Mouse (Mus musculus): ENCODE data around the gene Nenf. TPM values are rescaled to one million over a fixed set of nuclear protein-coding genes. Genes with fewer than 3 reads are reported as not detected.

Gene Nenf
- total RNA-seq, 2 experiments from 2014 or later = 0.60 to 21.5 TPM

DNA sequence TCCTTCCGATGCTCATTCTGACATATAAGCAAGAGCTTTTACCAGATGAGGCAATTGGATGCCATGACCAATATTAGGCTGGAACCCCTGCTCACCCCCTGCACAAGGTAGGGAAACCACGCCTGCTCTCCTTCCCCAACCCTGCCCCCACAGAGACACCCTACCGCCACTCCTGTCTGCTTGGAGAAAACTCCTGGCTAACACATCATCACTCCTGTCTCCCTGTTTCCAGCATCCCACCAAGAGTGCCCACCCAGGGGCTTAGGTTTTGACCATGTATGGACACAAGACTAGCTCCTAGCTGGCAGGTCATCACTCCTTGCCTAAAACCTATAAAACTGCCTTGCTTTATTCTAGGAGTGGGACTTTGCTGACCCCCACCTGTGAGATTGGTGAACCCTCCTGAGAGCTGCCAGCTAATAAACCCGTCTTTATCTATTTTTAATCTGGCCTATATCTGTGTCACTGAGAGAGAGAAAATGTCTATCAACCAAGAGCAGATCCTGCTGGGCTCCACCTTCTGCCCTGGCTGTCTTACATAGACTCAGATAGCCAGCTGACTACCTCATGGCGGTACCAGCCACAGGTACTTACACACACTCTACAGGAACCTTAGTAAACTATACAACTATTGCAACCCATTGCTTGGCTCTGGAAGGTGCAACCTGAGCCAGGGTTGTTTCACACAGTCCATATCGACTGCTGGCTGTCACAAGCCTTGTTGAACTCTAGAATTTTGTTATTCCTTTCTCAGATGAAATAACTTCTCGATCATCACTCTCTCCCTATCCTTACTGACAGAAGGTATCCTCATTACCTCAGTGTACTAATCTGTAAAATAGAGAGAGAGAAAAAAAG is 7.0 kb upstream of the Nenf start:
- ATAC-seq (replicated peaks; ENCODE audit: low FRiP score, poor library complexity, severe bottlenecking) = peak; percentile 60

DNA sequence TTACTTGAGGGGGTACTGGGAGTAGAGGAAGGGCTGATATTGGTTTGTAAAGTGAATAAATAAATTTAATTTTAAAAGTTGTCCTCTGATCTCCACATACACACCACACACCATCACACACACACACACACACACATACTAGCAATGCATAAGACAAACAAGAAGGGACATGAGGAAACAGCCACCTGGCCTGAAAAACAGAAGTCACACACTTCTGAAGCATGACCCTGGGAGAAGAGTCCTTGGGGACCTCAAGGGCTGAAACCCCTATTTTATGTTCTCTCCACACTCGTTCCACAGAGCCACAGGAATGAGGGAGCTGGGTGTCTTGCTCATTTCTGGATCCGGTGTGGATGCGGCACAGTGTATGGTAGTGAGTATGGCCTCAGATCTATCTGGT is 5.4 kb upstream of the Nenf start:
- no peak for ATAC-seq (replicated peaks; ENCODE audit: low FRiP score, poor library complexity, severe bottlenecking)

- 0 out of 2 replicates have a peak, but pooled peaks have one; percentile 25 for ATAC-seq (replicated peaks; ENCODE audit: low FRiP score, poor library complexity, severe bottlenecking)
These were observed 692 bp upstream of the Nenf start for GRCm38 (mm10) chr1:191318686-191319085.

DNA sequence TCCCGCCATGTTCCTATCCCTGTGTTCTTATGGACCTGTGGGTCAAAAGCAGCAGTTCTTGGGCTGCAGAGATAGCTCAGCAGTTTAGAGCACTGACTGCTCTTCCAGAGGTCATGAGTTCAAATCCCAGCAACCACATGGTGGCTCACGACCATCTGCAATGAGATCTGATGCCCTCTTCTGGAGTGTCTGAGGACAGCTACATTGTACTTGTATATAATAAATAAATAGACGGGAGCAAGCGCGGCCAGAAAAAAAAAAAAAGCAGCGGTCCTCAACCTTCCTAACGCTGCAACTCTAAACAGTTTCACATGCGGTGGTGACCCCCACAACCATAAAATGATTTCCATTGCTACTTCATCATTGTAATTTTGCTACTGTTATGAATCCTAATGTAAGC is 1.2 kb downstream of the Nenf start:
- ATAC-seq (replicated peaks; ENCODE audit: low FRiP score, poor library complexity, severe bottlenecking) = no peak

GRCm38 (mm10) chr1:191313926-191314325 is 4.1 kb downstream of the Nenf start:
- ATAC-seq (replicated peaks; ENCODE audit: low FRiP score, poor library complexity, severe bottlenecking) = no peak

- ATAC-seq (replicated peaks; ENCODE audit: low FRiP score, poor library complexity, severe bottlenecking) = no peak
These were observed 4.8 kb downstream of the Nenf start for GRCm38 (mm10) chr1:191313158-191313557.

DNA sequence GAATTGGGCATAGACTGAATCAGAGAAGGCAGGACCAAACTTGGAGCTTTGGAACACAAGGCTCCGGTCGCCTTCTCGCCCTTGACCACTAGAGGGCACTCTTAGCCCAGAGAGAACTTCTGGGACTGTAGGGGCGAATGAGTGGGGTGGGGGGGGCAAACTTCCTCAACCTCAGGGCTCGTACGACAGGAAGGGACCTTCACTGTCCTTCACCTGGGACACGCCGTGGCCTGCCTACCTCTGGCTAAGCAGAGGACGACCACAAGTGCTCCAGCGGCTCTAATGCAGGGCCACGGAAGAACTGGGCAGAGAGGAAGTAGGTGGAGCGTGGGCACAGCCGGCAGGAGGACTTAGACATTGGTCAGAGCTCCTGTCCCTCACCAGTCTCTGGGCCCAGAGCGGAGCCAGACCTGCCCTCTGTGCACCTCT is 5.5 kb downstream of the Nenf start:
- ATAC-seq (replicated peaks; ENCODE audit: low FRiP score, poor library complexity, severe bottlenecking) = peak; percentile 94

DNA sequence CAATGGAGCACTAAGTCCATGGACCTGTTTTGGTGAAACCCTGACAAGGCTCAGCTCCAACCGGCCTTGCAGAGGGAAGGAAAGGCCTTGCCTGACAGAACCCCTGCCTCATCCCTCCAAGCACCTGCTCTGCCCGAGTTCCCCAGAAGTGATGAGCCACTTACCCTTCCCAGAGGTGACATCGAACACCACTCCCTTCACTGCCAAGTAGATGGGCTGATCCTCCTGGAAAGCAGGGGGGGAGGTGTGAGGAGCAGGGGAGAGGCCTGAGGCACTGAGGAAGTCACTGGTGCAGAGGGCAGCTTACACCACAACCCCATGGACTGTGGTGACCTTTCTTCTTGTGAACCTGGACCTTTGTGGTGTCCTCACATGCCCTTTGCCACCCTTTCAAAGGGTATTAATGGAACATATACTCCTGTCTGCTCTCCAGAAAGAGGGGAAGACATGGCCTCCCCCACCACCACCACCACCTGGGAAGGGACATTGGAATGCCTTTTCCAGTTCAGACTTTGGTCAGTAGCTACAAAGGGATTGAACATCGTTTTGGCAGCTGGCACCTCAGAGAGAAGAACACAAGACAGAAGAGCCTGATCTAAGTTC is 6.6 kb downstream of the Nenf start:
- ATAC-seq (replicated peaks; ENCODE audit: low FRiP score, poor library complexity, severe bottlenecking) = no peak

DNA sequence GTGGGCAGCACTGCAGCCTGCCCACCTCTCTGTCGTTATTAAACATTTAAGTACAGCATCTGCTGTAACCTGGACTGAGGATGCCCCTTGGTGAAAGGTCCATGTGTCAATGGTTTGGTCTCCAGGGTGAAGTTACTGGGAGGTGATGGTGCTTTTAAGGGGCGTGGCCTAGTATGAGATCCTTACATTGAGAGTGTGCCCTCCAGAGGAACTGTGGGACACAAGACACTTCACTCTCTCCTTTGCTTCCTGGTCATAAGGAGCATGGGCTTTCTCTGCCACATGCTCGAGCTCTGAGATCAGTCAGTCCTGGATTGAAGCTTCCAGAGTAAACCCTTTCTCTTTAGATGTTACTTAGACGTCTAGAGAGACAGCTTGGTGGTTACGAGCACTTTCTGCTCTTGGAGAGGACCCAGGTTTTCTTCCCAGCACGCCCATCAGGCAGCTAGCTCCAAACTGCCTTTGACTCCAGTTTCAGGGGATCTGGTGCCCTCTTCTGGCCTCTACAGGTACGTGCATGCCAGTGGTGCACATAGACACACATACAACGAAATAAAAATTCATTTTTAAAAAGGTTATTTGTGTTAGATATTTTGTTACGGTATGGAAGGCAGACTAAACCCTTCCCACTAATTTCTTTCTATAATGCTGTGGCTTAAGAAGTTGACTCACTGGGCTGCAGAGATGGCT is 10.1 kb downstream of the Nenf start:
- no peak for ATAC-seq (replicated peaks; ENCODE audit: low FRiP score, poor library complexity, severe bottlenecking)

DNA sequence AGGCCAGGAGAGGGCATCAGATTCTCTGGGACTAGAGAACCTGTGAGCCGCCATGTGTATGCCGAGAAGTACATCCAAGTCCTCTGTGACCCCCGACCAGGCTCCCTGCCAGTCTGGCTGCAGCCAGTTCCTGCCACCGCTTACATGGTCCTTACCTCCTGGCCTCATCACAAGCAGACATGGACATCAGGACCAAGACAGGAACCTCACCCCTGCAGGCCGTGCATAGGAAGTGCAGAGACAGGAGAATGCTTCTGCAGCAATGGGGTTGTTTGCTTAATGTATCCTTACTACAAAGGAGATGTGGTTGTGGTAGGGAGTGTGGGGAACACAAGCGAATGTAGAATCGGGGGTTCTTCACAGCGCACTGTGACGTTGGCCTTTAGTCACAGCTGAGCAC is 11.7 kb downstream of the Nenf start:
- no peak for ATAC-seq (replicated peaks; ENCODE audit: low FRiP score, poor library complexity, severe bottlenecking)

DNA sequence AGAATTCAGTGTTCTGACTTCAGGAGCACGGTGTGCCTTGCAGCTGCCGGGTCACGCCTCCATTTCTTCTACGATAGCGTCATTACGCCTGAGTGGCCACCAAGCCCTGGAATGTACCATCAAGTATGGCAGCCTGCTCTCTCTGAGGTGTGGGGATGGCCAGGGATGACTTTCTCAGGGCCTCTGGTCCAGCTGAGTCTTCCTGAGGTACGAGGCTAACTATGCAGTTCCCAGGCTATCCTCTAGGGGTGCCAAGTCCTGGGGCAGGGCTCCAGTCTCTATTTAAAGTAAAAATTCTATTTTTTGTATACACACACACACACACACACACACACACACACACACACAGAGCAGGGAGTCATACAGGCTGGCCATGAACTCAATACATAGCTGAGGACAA is 12.4 kb downstream of the Nenf start:
- peak; percentile 71; the same call in 1 of the 2 replicates for ATAC-seq (replicated peaks; ENCODE audit: low FRiP score, poor library complexity, severe bottlenecking)

DNA sequence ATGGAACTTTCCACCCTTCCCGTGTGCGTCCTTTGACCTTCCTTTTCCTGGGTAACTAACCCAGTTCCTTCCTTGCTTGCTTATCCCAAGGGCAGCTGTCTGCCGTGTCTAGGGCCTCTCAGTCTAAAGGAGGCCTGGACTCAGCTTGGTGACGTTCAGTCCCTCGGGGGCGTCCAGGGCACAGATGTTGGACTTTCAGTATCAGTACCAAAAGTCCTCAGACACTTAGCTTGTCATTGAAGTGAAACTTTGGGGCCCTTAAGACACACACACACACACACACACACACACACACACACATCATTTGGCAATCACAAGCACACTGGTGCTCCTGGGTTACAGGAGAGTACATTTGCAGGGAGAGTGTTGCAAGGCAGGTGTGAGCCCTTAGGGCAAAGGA is 13.8 kb downstream of the Nenf start:
- no peak for ATAC-seq (replicated peaks; ENCODE audit: low FRiP score, poor library complexity, severe bottlenecking)

GRCm38 (mm10) chr1:191303736-191304135 is 14.3 kb downstream of the Nenf start:
- no peak for ATAC-seq (replicated peaks; ENCODE audit: low FRiP score, poor library complexity, severe bottlenecking)

DNA sequence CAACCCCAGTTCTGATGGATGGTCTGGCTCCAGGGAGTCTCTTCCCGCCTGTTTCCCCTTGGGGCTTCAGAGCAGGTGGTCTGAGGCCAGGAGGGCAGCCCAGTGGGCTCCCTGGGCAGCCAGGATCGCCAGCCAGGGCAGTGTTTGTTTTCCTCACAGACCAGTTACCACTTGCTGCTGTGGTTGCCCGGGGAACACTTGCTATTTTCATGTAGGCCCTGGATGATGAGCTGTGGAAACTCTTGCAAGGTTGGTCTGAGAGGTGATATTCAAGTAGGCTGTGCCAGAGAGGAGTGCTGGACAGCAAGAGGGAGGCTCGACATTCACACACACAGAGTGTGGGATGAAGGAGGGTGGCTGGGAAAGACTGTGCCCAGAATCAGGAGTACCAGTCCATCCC is 16.1 kb downstream of the Nenf start:
- no peak for ATAC-seq (replicated peaks; ENCODE audit: low FRiP score, poor library complexity, severe bottlenecking)

DNA sequence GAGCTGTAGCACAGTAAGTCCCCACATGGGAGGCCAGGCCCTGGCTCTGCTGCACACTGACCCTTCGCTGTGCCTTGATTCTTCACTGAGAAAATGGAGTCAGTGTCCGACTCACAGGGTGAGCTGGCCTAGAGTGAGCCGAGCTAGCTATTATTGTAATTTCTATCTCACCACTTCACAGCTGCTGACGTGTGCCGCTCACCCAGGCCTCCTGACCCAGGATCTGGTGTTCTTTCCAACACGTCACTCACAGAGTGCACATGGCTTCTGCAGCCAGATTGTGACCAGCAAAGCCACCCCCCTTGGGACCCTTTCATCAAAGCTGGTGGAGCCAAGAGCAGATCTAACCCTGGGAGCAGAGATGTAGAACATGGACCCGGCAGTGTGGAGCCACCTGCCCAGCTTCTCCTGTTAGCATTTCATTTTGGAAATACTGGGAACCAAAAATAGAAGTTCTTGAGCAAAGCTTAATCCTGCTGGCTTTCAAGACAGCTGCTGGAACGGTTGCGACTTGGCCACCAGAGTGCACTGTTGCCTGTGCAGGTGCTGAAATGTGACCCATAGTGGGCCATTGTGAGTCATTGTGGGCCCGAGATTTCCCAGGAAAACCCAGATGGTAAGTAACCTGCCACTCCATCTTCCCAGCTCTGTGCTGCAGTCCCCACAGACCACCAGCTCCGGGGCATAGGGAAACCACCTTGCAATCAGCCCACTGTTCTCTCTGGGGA is 18.6 kb downstream of the Nenf start:
- ATAC-seq (replicated peaks; ENCODE audit: low FRiP score, poor library complexity, severe bottlenecking) = no peak

GRCm38 (mm10) chr1:191298304-191298703 is 19.7 kb downstream of the Nenf start:
- ATAC-seq (replicated peaks; ENCODE audit: low FRiP score, poor library complexity, severe bottlenecking) = no peak

- ATAC-seq (replicated peaks; ENCODE audit: low FRiP score, poor library complexity, severe bottlenecking) = no peak
These were observed 21.5 kb downstream of the Nenf start for GRCm38 (mm10) chr1:191296445-191296844.

GRCm38 (mm10) chr1:191295784-191296183 is 22.2 kb downstream of the Nenf start:
- ATAC-seq (replicated peaks; ENCODE audit: low FRiP score, poor library complexity, severe bottlenecking) = no peak

DNA sequence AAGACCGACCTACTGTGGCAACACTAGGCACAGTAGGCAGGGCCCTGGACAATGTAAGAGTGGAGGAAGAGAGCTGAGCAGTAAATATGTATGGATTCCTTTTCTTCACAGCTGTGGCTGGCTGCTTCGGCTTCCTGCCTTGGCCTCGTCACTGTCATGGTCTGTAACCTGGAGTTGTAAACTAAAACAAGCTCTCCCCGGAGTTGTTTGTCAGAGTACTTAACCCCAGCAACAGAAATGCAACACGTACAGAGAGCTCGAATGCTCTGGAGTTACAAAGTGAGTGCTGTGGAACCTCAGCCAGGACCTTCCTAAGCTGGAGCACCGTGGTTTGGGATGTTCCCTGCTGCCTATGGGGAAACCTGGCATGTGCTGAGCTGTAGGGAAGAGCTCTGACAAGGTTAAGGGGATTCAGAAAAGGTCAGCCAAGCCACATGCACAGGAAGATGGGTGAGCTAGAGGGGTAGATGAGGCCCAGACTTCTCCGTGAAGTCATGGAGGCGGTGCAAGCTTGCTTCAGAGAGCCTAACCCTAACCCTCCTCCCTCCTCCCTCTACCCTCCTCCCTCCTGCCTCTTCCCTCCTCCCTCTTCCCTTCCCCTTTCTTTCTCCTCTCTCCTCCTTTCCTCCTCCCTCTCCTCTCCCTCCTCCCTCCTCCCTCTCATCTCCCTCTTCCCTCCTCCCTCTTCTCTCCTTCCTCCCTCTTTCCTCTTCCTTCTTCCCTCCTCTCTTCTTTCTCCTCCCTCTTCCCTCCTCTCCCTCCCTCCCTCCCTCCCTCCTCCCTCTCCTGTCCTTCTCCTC is 23.8 kb downstream of the Nenf start:
- no peak for ATAC-seq (replicated peaks; ENCODE audit: low FRiP score, poor library complexity, severe bottlenecking)
